Mouse (Mus musculus) yolk sac, embryonic 10.5 days (tissue): ENCODE data around the gene S100a5.

Source experiments
- DNase-seq: peaks from one replicate; pipeline ENCODE4 v3.0.0-alpha.2; 2017; ENCODE audit warnings: low spot score

Gene S100a5

GRCm38 (mm10) chr3:90626266-90627021, 18.1 kb downstream of the S100a5 start:
- no peak for DNase-seq

DNA sequence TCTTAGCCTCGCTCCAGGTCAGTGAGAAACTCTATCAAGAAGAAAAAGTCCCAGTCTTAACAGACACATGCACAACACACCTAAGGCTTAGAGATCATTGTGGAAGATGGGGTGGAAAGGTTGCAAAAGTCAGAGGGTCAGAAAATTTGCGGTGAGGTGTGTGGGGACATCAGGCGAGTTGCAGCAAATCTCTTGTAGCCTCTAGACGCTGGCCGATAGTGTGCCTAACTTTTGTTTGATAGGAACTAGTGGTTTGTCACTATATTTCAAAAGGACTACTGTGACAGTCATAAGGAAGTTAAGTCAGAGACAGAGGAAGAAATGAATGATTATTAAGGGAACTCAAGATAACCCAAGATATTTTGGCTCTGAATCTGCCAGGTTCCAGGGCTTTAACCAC, 19.0 kb downstream of the S100a5 start:
- DNase-seq = no peak

GRCm38 (mm10) chr3:90627807-90628206, 19.5 kb downstream of the S100a5 start:
- peak; percentile 11 for DNase-seq

DNA sequence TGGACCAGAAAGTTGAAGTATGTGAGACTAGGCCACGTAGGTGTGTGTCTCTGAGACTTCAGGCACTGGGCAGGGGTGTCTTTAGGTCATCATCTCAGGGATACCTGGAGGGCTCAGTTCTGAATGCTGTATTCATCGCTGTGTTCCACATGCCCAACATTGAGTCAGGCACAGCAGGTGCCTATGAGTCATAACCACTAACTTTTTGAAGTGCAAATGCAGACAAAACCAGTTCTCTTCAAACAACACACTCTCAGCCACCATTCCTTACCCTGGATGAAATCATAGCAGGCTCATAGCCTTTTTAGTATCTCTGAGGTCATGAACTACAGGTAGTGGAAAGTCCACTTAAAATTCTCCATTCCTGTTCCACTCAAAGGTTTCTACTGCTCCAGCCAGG, 21.0 kb downstream of the S100a5 start:
- DNase-seq = no peak

DNA sequence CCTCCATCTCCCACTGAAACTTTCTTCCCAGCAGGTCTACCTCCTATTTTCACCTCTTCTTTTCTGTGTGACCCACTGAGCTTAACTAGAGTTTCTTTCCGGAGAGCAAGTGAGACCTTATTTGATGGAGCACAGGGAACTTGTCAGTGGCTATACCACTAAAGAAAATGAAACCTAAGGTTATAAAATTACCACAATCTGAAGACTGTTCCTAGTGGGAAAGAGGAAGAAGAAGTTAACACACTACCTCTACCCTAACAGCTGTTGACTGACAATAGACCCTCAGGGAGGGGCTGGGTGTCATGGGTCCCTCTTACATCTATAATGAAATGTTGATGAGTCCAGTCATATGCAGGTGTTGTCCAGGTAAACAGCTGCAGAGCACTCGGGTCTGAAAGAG, 23.7 kb downstream of the S100a5 start:
- DNase-seq = no peak

DNA sequence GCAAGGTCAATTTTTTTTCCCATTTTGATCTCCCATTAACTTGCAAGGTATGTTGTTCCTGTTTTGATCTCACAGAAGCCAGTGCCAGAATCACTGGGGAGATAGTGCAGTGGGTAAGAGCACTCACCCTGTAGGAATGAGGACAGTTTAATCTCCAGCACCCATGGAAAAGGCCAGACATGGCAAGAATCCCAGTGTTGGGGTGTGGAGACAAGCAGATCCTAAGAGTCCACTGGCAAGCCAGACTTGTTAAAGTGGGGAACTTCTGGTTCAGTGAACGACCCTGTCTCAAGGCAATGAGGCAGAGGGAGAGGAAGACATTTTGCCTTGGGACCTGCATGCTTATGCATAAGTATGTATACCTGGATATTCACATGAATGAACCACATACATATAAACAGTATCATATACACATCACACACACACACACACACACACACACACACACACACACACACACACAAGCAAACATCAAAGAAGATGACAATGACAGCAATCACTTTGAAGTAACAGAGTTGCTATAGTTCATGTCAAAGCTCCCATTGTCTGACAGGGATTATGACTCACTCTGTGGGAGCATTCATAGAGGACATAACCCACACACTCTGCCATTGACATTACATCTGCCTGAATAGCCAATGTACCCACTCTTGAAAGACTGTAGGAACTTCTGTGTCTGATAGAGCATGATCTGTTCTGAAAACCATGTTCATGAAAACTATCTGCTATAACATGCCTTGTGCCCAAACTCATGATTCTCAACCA, 30.4 kb downstream of the S100a5 start:
- no peak for DNase-seq

DNA sequence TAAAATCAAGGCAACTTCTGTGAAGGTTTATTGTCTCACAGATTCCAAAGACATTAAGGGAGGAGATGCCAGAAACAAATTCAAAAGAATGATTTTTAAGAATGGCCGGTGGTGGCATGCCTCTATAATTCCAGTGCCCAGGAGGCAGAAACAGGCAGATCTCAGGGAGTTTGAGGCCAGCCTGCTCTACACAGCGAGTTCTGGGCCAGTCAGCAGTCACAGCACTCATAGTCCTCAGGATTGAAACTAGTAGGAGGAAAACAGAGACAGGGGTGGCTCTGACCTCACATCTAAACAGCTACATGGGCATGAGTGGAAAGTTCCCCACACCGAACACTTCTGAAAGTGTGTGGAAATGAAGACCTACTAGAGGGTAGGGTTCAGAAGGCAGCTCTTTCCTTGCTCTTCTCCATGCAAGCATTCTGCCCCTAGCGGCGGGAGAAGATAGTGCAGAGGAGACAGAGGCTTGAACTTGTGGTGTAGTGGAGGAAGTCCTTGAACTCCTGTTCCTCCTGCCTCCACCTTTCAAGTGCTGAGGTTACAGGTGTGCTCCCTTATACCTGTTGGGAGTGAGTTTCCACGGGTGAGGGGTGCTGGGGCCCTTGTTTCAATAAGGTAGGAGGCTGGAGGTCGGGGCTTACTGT, 31.3 kb downstream of the S100a5 start:
- DNase-seq = peak; percentile 12

DNA sequence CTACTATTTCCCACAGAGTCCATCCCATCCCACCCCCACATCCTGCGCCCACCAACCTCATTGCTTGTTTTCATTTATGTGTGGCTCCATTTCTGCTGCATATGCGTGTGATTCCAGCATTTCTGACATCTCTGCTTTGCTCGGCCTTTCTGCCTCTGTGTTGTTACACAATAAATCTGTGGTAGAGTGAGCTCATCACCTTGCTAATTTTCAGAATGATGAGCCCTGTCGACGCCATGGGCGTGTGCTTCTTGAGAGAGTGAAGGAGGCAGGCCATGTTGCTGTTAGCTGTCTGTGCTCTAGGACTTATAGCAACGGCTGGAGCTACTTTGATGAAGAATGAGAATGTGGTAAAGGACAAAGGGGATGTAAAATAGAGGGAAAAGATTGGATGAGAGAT, 32.7 kb downstream of the S100a5 start:
- DNase-seq = no peak

DNA sequence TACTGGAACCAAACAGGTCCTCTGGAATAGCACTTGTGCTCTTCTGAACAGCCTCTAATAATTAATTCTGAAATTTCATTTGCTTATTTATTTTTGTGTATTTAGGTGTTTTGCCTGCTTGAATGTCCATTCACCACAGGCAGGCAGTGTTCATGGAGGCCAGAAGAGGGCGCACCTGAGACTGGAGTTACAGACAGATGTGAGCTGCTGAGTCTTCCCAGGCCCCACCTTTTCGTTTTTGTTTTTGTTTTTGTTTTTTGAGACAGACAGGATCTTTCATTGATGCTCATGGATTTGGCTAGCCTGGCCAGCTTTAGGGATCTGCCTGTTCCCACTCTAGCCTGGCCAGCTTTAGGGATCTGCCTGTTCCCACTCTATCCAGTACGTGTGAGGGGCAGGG, 35.9 kb downstream of the S100a5 start:
- no peak for DNase-seq

DNA sequence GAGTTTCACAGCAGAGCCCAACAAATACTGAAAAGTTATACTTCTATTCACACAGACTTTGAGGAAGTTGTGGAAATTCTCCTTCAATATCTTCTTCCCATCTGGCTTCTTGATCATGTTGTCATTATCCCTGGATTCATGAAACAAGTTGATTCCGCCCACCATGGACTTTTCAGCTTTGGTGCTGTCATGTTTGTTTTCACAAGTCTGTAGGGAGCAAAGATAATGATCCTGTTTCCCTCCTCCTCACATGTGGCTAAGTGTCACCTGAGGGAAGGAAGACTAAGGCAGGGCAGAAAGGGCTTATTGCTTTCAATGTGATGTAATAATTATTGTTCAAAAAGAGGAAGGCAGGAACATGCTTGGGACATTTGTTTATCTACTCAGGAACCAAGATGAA, 39.0 kb downstream of the S100a5 start:
- DNase-seq = no peak

DNA sequence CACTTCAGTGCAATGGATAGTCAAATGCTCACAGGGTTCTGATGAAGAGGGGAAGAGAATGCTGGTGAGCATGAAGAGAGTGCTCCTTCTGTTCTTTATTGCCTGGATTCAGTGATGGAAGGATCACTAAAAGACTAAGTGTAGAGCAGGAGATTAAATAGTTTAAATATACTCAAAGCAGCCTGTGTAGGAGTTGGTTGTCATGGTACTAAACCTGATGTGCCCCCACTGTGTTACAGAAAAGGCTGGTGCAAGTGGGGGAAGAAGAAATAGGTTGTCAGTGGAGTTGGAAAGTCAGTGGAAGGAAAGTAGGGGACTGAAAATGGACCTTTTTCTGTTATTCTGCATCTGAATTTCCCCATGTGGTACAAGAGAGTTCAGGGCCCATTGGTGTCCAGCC, 40.7 kb downstream of the S100a5 start:
- no peak for DNase-seq

DNA sequence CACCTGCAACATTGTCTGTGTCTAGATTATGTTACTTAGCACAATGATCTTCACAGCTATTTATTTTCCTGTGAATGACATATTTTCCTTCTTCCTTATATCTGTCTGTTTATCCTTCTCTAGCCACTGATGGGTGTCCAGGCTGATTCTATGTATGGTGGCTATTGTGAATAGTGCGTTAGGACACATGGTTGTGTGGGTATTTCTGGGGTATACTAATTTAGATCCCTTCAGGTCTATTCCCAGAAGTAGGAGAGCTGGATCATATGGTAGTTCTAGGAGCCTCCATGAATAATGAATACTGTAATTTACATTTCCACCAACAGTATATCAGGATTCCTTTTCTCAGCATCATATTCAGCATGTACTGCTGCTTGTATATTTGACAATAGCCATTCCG, 41.5 kb downstream of the S100a5 start:
- DNase-seq = no peak

GRCm38 (mm10) chr3:90652878-90653508, 44.7 kb downstream of the S100a5 start:
- peak; percentile 24 for DNase-seq

GRCm38 (mm10) chr3:90653717-90654116, 45.4 kb downstream of the S100a5 start, which contains the start of gene S100a7a:
TSS of gene S100a7a (plus strand) at chr3:90654017.
- no peak for DNase-seq

DNA sequence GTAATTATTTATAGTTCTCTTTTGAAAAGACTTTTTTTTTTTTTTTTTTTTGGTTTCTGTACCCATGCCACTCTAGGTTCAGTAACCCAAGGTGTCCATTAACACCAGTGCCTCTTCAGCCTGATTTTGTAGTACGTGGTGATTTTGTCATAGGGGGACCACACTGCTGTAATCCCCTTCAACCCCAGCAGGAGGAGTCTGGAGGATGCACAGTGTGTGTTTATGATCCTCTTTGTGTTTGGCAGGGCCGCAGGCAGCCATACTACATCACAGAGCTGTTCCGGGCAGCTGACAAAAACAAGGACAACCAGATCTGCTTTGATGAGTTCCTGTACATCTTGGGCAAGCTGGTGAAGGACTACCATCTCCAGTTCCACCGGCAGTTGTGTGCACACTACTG, 49.1 kb downstream of the S100a5 start:
- DNase-seq = no peak

DNA sequence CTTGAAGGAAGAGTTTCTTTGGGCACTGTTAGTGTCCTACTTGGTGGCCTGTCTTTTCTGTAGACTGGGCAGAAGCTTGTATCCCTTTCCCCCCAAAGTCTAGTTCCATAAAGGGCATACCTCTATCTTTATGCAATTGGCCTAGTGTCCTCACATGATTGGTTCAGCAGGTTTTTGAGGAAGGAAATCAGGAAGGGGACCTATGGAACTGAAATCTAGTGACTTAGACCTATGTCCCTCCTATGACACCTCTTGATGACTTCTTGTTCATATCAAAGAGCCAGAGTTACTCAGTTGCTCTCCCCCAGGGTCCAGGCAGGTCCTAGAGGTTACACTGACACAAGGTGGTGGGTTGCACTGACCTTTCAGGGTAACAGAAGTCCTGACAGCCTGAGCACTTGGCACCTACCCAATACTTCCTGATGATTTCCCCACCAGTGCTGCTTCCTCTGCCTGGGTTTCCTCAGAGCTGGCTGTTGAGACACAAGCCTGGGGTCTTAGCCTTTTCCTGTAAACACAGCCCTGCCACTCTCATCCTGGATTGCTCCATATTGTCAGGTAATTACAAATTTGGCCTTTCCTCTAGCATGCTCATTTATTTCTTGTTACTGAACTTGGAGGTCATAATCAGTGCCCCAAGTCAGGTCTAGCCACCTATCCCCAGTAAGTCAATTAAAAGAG, 51.2 kb downstream of the S100a5 start:
- no peak for DNase-seq
